Mouse (Mus musculus) kidney, adult 10 weeks (tissue): ENCODE measurements around the gene Ptch1. TPM values are rescaled to one million over a fixed set of nuclear protein-coding genes. Genes with fewer than 3 reads are reported as not detected.

Experiments
- polyA plus RNA-seq: library from polyadenylated mRNA; stranded (reverse); fragments of 350-450 nt; fragmentation: Illumina TruSeq; extraction: RNeasy Lipid Tissue Mini Kit (QIAGEN cat#74804); gene quantifications from one replicate; pipeline ENCODE4 v1.2.3, GENCODE M21; 2014; ENCODE audit warnings: low read depth, low replicate concordance

Gene Ptch1
- polyA plus RNA-seq = 19.7 TPM

GRCm38 (mm10) chr13:63573256-63573835 lies at the start of gene Ptch1:
TSS of gene Ptch1 (minus strand) at chr13:63573598.

GRCm38 (mm10) chr13:63496646-63497582 lies 76.5 kb downstream of the Ptch1 start, which contains the start of gene Fancc:
TSS of gene Fancc (minus strand) at chr13:63497278.

Other genes starting within 250 kb of the Ptch1 start
- 13.1 TPM for gene Fancc, start 76.3 kb downstream of the Ptch1 start, polyA plus RNA-seq
- gene Ercc6l2, start 241.6 kb upstream of the Ptch1 start, polyA plus RNA-seq = 38.8 TPM